Mouse (Mus musculus) lung, postnatal 0 days (tissue): ENCODE measurements at regions not wholly inside any gene's neighbourhood (a gene's known extent, or its start where the extent isn't known, plus 50 kb on each side); places are given as distances from the start of the nearest gene placed in this dataset.

Experiments
- CTCF ChIP-seq: IDR thresholded peaks from 2 replicates; pipeline ENCODE4 v1.5.1; 2016; ENCODE audit warnings: antibody characterized with exemption, mild to moderate bottlenecking
- EP300 ChIP-seq: IDR thresholded peaks from 2 replicates; pipeline ENCODE4 v1.6.1; 2016; ENCODE audit warnings: antibody characterized with exemption, mild to moderate bottlenecking, control low read depth

- no peak for TF ChIP-seq CTCF
- no peak for TF ChIP-seq EP300
Observed at GRCm38 (mm10) chr14:83247405-83247804, 1196.0 kb upstream of the Pcdh17 start.
